Mouse (Mus musculus) layer of hippocampus, postnatal 14 days (tissue): ENCODE results near the gene Rgs7. TPM values are rescaled to one million over a fixed set of nuclear protein-coding genes. Genes with fewer than 3 reads are reported as not detected.

Experiments
- DNase-seq, 2 experiments: peaks; one replicate each; pipeline ENCODE4 v3.0.0; 2021 to 2022; ENCODE audit warnings: low spot score in 2 of 2, mixed read lengths in 1 of 2
- total RNA-seq, 2 experiments: library from RNA; stranded (reverse); gene quantifications; 2 replicates each; pipeline ENCODE4 v1.2.3; 2021

Rgs7 gene
- total RNA-seq, 2 experiments from 2014 or later: 81.5 to 82.5 TPM

DNA sequence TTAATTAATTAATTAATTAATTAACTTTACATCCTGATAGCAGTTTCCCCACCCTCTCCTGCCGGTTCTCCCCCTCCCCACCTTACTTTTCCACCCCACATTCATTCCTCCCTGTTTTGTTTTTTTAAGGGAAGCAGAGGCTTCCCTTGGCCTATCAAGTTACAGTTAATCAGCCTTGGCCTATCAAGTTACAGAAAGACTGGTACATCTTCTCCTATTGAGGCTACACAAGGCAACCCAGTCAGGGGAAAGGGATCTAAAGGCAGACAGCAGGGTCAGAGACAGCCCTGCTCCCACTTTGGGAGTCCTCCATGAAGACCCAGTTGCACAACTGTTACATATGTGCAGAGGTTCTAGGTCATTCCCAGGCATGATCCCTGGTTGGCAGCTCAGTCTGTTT is 175.0 kb downstream of the Rgs7 start:
- no peak for DNase-seq

DNA sequence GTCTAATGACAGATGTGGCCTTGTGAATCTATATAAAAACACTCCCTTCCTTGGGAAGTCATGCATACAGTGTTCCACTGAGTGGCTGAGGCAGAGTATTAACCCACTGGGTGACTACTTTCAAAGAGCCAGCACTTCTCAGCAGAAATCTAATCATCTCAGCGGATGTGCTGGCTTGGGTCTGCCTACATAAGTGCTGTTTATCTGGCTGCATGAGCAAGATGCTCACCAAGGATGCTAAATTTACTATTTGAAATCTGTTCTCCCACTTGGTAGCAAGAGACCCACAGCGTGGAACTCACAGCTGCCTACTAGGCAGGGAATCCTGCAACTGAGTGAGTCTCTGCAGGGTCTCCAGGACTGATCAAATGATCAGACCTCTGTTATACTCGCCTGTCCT is 184.7 kb downstream of the Rgs7 start:
- peak in 1 of 2 experiments; percentile 20 for DNase-seq

- DNase-seq: no peak
Observed at GRCm38 (mm10) chr1:175300895-175301294, 191.4 kb downstream of the Rgs7 start.

- no peak for DNase-seq
Observed at GRCm38 (mm10) chr1:175300404-175300803, 191.9 kb downstream of the Rgs7 start.

DNA sequence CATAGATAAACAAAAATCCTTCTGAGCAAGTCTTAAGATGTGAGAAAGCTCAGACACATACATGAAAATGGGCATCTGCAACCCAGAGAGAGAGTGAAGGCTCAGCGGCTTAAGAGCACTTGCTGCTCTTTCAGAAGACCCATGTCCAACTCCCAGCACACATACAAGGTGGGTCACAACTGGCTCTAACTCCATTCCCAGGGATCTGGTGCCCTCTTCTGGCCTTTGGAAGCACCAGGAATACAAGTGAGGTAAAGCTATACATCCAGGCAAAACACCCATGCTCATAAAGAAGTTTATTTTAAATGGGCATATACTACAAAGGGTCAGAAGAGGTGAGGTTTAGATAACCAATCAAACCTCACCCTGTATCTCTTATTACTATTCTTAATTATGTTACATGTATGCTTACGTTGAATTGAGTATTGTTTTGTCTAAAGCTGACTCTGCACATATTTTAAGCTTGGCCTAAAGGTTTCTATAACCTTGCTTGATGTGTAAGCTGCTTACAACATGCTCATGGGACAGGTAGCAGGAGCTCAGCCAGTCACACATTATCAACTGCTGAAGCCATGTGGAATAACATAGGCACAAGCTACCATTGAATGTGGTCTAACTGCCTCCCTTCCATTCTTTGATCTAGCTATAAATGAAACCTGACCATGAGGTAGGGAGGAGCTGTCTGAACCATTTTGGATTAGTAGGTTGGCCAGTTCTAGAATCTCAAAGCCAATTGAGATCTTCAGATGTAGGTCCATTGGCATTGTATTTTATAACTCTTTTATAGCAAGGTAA is 192.5 kb downstream of the Rgs7 start:
- no peak for DNase-seq

- DNase-seq: no peak
Observed at GRCm38 (mm10) chr1:175296906-175297305, 195.4 kb downstream of the Rgs7 start.

- no peak for DNase-seq
Observed at GRCm38 (mm10) chr1:175290072-175290471, 202.2 kb downstream of the Rgs7 start.

DNA sequence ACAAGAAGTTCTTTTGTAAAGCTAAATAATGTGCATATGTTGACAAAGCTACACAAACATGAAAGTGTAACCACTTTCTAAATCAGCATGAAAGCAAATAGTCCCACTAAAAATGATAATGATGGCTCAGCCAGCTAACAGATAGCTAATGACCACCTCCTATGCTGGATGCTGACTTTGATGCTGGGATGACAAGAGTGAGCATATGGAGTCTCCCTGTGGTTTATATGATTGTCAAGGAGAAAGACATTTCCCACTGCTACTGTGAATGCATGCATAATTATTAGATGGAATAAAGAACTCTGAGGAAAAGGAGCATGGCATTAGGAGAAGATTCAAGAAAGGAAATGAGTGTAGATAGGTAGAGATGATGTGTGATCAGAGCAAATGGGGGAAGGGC is 230.0 kb downstream of the Rgs7 start:
- no peak for DNase-seq

DNA sequence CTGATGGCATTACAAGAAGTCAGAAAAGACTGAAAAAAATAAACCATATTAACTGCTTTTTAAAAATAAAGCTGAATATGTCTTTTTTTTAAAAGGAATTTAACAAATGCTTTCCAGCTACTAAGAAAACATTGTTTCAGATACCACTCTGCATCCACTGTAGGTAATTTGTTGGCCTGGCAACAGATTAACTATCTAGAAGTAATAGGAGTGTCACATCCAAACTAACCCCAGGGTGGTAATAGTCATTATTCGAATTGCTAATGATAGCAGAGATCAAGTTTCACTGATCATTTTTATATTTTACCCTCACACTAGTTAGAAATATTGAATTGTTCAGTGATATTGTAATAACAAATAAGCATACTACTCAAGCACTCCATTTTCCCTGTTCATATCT is 232.9 kb downstream of the Rgs7 start:
- DNase-seq: no peak

DNA sequence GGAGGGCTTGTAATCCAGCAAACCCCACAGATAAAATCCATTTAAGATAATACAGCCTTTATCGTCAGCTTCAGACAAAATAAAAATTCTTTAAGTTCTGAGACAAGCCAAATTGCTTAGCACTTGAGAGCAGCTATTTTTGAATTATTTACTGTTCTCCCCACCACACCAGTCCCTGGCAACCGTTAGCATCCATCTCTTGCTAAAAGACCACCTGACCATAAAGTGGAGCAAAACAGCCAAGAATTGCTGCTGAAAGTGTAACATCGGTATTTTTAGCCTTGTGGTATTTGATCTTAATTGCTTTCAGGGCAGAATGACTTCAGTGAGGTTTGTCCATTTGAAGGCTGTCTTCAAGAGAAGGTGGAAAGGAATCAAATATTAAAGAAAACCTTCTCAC is 237.1 kb downstream of the Rgs7 start:
- no peak for DNase-seq

GRCm38 (mm10) chr1:175254724-175255123 is 237.6 kb downstream of the Rgs7 start:
- DNase-seq: no peak

DNA sequence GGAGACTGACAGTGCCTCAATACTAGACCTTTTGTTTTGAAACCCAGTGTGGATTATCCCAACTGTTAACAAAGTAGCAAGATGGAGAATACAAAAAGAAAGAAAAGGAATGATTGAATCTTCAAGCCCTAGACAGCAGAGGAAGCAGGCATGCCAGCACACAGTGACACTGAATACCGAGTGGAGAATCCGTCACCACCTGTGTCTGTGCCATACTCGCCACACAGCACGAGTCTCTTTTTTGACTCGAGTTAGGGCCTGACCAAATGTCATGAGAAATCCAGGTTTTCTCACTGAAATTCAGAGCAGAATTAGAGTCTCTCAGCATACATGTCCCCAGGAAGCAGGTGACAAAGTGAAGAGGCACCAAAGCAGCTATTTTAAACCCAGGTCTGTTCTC is 250.2 kb downstream of the Rgs7 start:
- no peak for DNase-seq

DNA sequence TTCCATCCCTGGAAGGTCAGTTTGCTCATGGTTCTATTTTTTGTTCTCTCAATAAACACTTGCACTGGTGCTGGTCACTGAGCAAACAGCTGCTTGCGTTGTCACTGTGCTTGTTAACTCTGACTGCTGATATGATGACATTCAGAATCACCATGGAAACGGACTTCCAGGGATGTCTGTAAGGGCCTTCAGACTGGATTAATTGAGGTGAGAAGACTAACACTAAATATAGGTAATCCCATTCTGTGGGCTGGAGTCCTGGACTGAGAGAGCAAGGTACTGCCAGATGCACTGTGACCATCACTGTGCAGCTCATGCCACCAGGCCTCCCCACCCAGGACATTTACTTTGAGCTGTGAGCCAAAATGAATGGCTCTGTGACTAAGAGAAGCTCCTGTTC is 252.2 kb downstream of the Rgs7 start:
- DNase-seq: no peak

DNA sequence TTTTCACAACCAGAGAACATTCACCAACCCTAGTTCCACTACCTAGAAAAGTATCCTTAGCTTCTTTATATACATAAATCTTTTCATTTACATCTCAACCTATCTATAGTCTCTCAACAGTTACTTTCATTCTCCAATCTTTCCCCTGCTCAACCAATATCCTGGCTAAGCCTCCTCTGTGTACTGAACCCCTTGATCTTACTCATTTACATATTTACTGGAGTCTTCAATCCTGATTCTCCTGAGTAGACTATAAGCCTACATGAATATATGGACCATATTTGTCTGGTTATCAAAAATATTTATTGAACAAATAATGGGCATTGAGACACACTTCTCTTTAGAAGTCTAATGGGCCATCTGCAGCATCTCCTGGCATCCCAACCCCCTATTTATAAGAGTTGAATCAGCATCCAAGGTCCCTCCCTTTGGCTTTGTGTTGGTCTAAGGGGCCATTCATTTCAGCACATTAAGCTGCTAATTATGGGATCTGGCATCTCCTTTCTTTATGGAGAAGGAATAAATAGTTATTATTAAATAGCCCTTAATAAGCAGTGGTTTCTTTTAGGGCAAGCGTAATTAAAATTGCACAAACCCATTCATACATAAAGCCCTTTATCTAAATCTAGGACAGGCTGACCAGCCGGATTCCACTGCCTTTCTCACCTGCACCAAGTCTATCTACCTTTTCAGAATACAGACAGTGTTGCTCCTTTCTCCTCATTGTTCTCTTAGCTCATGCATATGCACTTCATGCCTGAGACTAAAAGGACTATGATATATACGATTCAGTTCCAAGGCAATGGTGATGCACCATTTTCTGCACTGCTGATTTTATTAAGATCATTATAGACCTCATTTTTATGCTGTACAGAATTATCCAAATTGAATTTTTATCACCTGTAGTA is 270.5 kb downstream of the Rgs7 start:
- DNase-seq: no peak

DNA sequence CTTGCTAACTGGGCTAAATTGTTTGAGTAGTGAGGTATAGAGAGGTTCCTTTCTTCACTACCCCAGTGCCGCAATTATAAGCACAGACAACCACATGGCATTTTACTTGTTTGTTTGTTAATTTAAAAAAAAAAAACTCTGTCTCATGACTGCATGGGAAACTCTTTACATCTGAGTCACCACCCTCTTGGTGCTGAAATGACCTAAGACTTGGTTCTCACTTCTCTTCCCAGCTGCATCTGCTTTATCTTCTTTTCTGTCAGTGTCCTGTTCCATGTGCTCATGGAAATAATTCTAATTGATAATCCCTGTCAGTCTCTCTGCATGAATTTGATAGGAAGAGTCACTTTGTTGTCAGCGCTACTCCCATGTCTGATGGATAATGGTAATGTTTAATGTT is 272.7 kb downstream of the Rgs7 start:
- no peak for DNase-seq

- no peak for DNase-seq
Observed at GRCm38 (mm10) chr1:175207004-175207403, 285.3 kb downstream of the Rgs7 start.

- DNase-seq: no peak
Observed at GRCm38 (mm10) chr1:175205633-175206032, 286.7 kb downstream of the Rgs7 start.

- DNase-seq: no peak
Observed at GRCm38 (mm10) chr1:175203544-175203943, 288.8 kb downstream of the Rgs7 start.

GRCm38 (mm10) chr1:175202902-175203301 is 289.4 kb downstream of the Rgs7 start:
- peak in 1 of 2 experiments; percentile 44 for DNase-seq

DNA sequence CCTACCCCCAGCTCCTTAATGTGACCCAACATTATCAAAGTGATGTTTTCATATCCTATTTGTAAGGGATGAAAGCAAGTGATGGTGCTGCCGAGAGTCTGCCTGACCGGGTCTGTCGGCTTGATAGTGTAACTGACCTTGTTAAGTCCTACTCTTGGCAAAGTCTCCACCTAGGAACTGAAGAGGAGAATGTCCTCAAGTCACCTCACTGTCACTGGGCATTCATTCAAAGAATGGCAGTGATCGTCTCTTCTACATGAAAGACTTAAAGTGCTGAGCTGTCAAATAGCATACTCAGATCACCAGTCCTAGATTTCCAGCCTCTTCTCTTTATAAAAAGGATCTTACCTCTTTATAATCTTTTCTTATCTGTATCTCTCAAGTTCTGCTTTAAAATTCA is 293.4 kb downstream of the Rgs7 start:
- no peak for DNase-seq

- DNase-seq: no peak
Observed at GRCm38 (mm10) chr1:175195806-175196205, 296.5 kb downstream of the Rgs7 start.

DNA sequence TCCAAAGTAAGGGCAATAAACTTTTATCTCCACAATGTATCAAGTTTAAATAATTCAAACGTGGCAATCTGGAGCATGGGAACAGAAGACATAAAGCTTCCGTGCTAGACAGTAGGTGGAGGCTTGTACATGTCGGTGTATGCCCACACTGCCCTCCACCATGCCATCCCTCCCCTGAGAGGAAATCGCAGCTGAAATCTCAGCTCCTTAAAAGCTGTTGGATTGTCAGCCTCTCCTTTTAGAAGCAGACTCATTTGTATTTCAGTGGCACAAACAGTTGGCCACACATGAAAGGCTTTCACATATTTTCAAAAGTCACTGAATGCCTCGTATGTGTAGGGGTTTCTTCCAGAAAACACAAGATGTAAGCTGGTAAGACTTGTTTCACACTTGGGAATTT is 304.1 kb downstream of the Rgs7 start:
- DNase-seq: peak in 1 of 2 experiments; percentile 5
